Mouse (Mus musculus): ENCODE measurements around the gene Tnrc18.
"Not testable (repeated sequence)": the region's sequence is repeated elsewhere in the genome, so short reads cannot be mapped to it uniquely, and the experiment has no call there.

The Tnrc18 gene

GRCm38 (mm10) chr5:142817524-142818434, at the start of gene Tnrc18:
Tnrc18 (minus strand) TSS chr5:142817662.
- peak; percentile 89 for DNase-seq (ENCODE audit: low read depth)

GRCm38 (mm10) chr5:142857763-142858229, 40.3 kb upstream of the Tnrc18 start:
- no peak for DNase-seq (ENCODE audit: low read depth)

- DNase-seq (ENCODE audit: low read depth), result no peak
Measured at GRCm38 (mm10) chr5:142856408-142856807, 38.9 kb upstream of the Tnrc18 start.

GRCm38 (mm10) chr5:142854877-142855276, 37.4 kb upstream of the Tnrc18 start:
- peak; percentile 53 for DNase-seq (ENCODE audit: low read depth)

- DNase-seq (ENCODE audit: low read depth), result no peak
Measured at GRCm38 (mm10) chr5:142853585-142853984, 36.1 kb upstream of the Tnrc18 start.

- DNase-seq (ENCODE audit: low read depth), result no peak
Measured at GRCm38 (mm10) chr5:142851681-142852049, 34.2 kb upstream of the Tnrc18 start.

- no peak for DNase-seq (ENCODE audit: low read depth)
Measured at GRCm38 (mm10) chr5:142850916-142851680, 33.6 kb upstream of the Tnrc18 start.

GRCm38 (mm10) chr5:142850476-142850875, 33.0 kb upstream of the Tnrc18 start:
- DNase-seq (ENCODE audit: low read depth), result no peak

GRCm38 (mm10) chr5:142848911-142849310, 31.4 kb upstream of the Tnrc18 start:
- no peak for DNase-seq (ENCODE audit: low read depth)

- DNase-seq (ENCODE audit: low read depth), result no peak
Measured at GRCm38 (mm10) chr5:142848149-142848548, 30.7 kb upstream of the Tnrc18 start.

GRCm38 (mm10) chr5:142844467-142844866, 27.0 kb upstream of the Tnrc18 start:
- peak; percentile 53 for DNase-seq (ENCODE audit: low read depth)

- peak; percentile 24 for DNase-seq (ENCODE audit: low read depth)
Measured at GRCm38 (mm10) chr5:142842137-142842642, 24.7 kb upstream of the Tnrc18 start.

- no peak for DNase-seq (ENCODE audit: low read depth)
Measured at GRCm38 (mm10) chr5:142841372-142842136, 24.1 kb upstream of the Tnrc18 start.

GRCm38 (mm10) chr5:142837427-142837826, 20.0 kb upstream of the Tnrc18 start:
- DNase-seq (ENCODE audit: low read depth), result not testable (repeated sequence)

- DNase-seq (ENCODE audit: low read depth), result no peak
Measured at GRCm38 (mm10) chr5:142836891-142837290, 19.4 kb upstream of the Tnrc18 start.

- no peak for DNase-seq (ENCODE audit: low read depth)
Measured at GRCm38 (mm10) chr5:142833646-142834438, 16.4 kb upstream of the Tnrc18 start.

GRCm38 (mm10) chr5:142826131-142826530, 8.7 kb upstream of the Tnrc18 start:
- no peak for DNase-seq (ENCODE audit: low read depth)

- no peak for DNase-seq (ENCODE audit: low read depth)
Measured at GRCm38 (mm10) chr5:142825665-142826064, 8.2 kb upstream of the Tnrc18 start.

GRCm38 (mm10) chr5:142824091-142824490, 6.6 kb upstream of the Tnrc18 start:
- DNase-seq (ENCODE audit: low read depth), result no peak

- no peak for DNase-seq (ENCODE audit: low read depth)
Measured at GRCm38 (mm10) chr5:142823096-142824062, 5.9 kb upstream of the Tnrc18 start.
